Mouse (Mus musculus): ENCODE results near the gene Zfp456.

- TF ChIP-seq POLR2A (IDR thresholded peaks at IDR 0.05; ENCODE audit: borderline replicate concordance, extremely low read depth, low read depth, low read length) (no peak), CTCF (IDR thresholded peaks at IDR 0.05; ENCODE audit: insufficient read depth, low read length) (no peak)
Observed at GRCm38 (mm10) chr13:67351854-67352253, 23.8 kb downstream of the Zfp456 start.
